Mouse (Mus musculus) heart, adult 2 months (tissue): Measurements from ENCODE around the gene Cpne5.

Experiments
- CTCF ChIP-seq: fragments of 200-600 bp; IDR thresholded peaks from 2 replicates; pipeline ENCODE4 v1.8.1; 2022; ENCODE audit warnings: antibody characterized with exemption, mild to moderate bottlenecking, moderate library complexity
- EP300 ChIP-seq: fragments of 200-500 bp; IDR thresholded peaks from 2 replicates; pipeline ENCODE4 v1.6.1; 2011; ENCODE audit warnings: low read depth, low read length, control low read depth; ENCODE audit not compliant: insufficient read depth

- no peak for TF ChIP-seq CTCF
- 0 out of 2 replicates have a peak, but pooled peaks have one; percentile 16 for TF ChIP-seq EP300
Measured at GRCm38 (mm10) chr17:29273889-29274288, 35.9 kb upstream of the Cpne5 start.
